ENCODE assay signal across 30 mouse cellular contexts in the genomic region with DNA sequence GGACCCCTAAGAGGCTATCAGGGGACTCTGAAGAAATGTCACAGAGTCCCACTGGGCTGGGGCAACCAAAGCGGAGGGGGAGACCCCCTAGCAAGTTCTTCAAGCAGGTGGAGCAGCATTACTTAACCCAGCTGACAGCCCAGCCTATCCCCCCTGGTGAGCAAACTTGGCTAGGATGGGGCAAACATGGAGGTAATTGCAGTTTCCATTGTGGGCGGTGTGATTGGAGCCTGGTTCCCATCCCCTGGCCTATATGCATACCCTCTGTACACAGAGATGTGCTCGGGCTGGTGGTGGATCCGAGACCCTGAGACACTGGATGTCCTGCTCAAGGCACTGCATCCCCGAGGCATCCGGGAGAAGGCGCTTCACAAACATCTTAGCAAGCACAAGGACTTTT.
"Had no signal": no experiment of that assay in that cellular context is flagged by ENCODE, and none has a peak within 500 bp of the region (broad histone marks: within the 10 kb centered on the region; RNA-seq: fewer than 3 reads in every experiment).

No protein-coding gene starts in this region.

- H3K9ac ChIP-seq: heart, embryonic 13.5 days; heart, embryonic 15.5 days; hindbrain, embryonic 12.5 days; hindbrain, embryonic 13.5 days; hindbrain, embryonic 14.5 days; hindbrain, embryonic 15.5 days; intestine, embryonic 15.5 days had no signal

- H3K4me3 ChIP-seq: heart, embryonic 13.5 days; heart, embryonic 15.5 days; hindbrain, embryonic 10.5 days; hindbrain, embryonic 12.5 days; hindbrain, embryonic 13.5 days; hindbrain, embryonic 15.5 days; intestine, embryonic 15.5 days; layer of hippocampus, adult 2 months; left cerebral cortex, adult 2 months had no signal

- H3K4me2 ChIP-seq: heart, embryonic 11.5 days; heart, embryonic 13.5 days; heart, embryonic 15.5 days; hindbrain, embryonic 12.5 days; hindbrain, embryonic 13.5 days; hindbrain, embryonic 14.5 days; hindbrain, embryonic 15.5 days; intestine, embryonic 15.5 days had no signal

- DNase-seq: heart, postnatal 36 days; kidney, adult 11 months; kidney, adult 18-20 months; kidney, adult 2 months; kidney, adult 8-10 months; kidney, adult 9 months; kidney, postnatal 10 days; kidney, postnatal 14 days; kidney, postnatal 25 days; kidney, postnatal 36 days; kidney, postnatal 4 days; layer of hippocampus, adult 9-11 months; layer of hippocampus, postnatal 36 days had no signal

- H3K27ac ChIP-seq: heart, embryonic 13.5 days; heart, embryonic 15.5 days; hindbrain, embryonic 10.5 days; hindbrain, embryonic 12.5 days; hindbrain, embryonic 13.5 days; hindbrain, embryonic 14.5 days; hindbrain, embryonic 15.5 days; hindbrain, postnatal 0 days; intestine, embryonic 15.5 days; kidney, postnatal 0 days; layer of hippocampus, adult 2 months; left cerebral cortex, adult 2 months had no signal

- H3K27me3 ChIP-seq: heart, embryonic 13.5 days; heart, embryonic 15.5 days; hindbrain, embryonic 12.5 days; hindbrain, embryonic 13.5 days; hindbrain, embryonic 15.5 days; intestine, embryonic 15.5 days had no signal

- ATAC-seq: hindbrain, embryonic 16.5 days; hindbrain, postnatal 0 days; inflammation-experienced regulatory T-cells, adult 6 months; intestine, embryonic 15.5 days; intestine, embryonic 16.5 days; intestine, postnatal 0 days had no signal

- H3K4me1 ChIP-seq: heart, embryonic 13.5 days; hindbrain, embryonic 10.5 days; hindbrain, embryonic 12.5 days; hindbrain, embryonic 13.5 days; hindbrain, embryonic 15.5 days; intestine, embryonic 15.5 days had no signal

- H3K9me3 ChIP-seq: heart, embryonic 13.5 days; heart, embryonic 15.5 days; hindbrain, embryonic 10.5 days; hindbrain, embryonic 12.5 days; hindbrain, embryonic 13.5 days; hindbrain, embryonic 15.5 days; intestine, embryonic 15.5 days had no signal
